Mouse (Mus musculus) kidney, postnatal 0 days (tissue): ENCODE measurements around the gene Pot1a. TPM values are rescaled to one million over a fixed set of nuclear protein-coding genes. Genes with fewer than 3 reads are reported as not detected.
A peak's percentile ranks its signal among the peaks of the same experiment; 100 is the strongest.

Source experiments
- ATAC-seq: fragments of 200-750 bp; cut with Nextera tagmentation; replicated peaks from 2 replicates; pipeline ENCODE4 v1.8.0; 2017; ENCODE audit warnings: low read depth, moderate number of reproducible peaks, moderate TSS enrichment, moderate library complexity; ENCODE audit not compliant: low FRiP score
- DNase-seq: peaks from one replicate; pipeline ENCODE4 v3.0.0-alpha.2; 2016; ENCODE audit warnings: low spot score
- H3K27ac ChIP-seq: fragments of 300-500 bp; sonication (generic); 2 replicates; pipeline ENCODE4 v1.5.1; 2014; ENCODE audit warnings: mild to moderate bottlenecking
- H3K27me3 ChIP-seq: fragments of 300-500 bp; sonication (generic); 2 replicates; pipeline ENCODE4 v1.6.1; 2014; ENCODE audit warnings: low read length, mixed read lengths; ENCODE audit not compliant: insufficient read depth
- H3K36me3 ChIP-seq: fragments of 300-500 bp; sonication (generic); 2 replicates; pipeline ENCODE4 v1.6.1; 2014; ENCODE audit warnings: low read length, mixed read lengths; ENCODE audit not compliant: insufficient read depth
- H3K4me1 ChIP-seq: fragments of 300-500 bp; sonication (generic); replicated peaks from 2 replicates; pipeline ENCODE4 v1.6.1; 2014; ENCODE audit warnings: antibody characterized with exemption, low read length, mixed read lengths; ENCODE audit not compliant: insufficient read depth
- H3K4me2 ChIP-seq: fragments of 300-500 bp; sonication (generic); 2 replicates; pipeline ENCODE4 v1.6.1; 2014; ENCODE audit warnings: mild to moderate bottlenecking, low read length, moderate library complexity, mixed read lengths
- H3K4me3 ChIP-seq: fragments of 300-500 bp; sonication (generic); replicated peaks from 2 replicates; pipeline ENCODE4 v1.5.1; 2014; ENCODE audit warnings: low read depth, low read length
- H3K9ac ChIP-seq: fragments of 300-500 bp; sonication (generic); 2 replicates; pipeline ENCODE4 v1.6.1; 2014; ENCODE audit warnings: low read depth, low read length
- H3K9me3 ChIP-seq: fragments of 300-500 bp; sonication (generic); replicated peaks from 2 replicates; pipeline ENCODE4 v1.6.1; 2016; ENCODE audit warnings: low read length, inconsistent platforms, mixed read lengths
- CTCF ChIP-seq: IDR thresholded peaks from 2 replicates; pipeline ENCODE4 v1.5.1; 2016; ENCODE audit warnings: antibody characterized with exemption, low read depth, mild to moderate bottlenecking, moderate library complexity
- WGBS: fragments of 180-500 bp; shearing (Covaris S2); extraction: QIAGEN DNeasy Blood & Tissue Kit; methylation state at CpG from one replicate; pipeline ENCODE4 v1.1.7; 2014; 5-methylcytosine and 5-hydroxymethylcytosine counted together
- polyA plus RNA-seq: library from polyadenylated mRNA; unstranded; fragments of >200 nt; fragmentation: Nextera tagmentation; extraction: Ambion mirVana; gene quantifications from 2 replicates; pipeline ENCODE4 v1.2.1, GENCODE M21; 2015

Gene Pot1a
- polyA plus RNA-seq, 1 experiment from 2014 or later = 23.0 TPM

GRCm38 (mm10) chr6:25709250-25709895 lies 99.7 kb downstream of the Pot1a start:
- peak; percentile 65 for TF ChIP-seq CTCF
- H3K9me3 ChIP-seq = no peaks in the 10 kb centered on the region
- H3K4me3 ChIP-seq = no peak overlapping the region
- DNase-seq (peak; percentile 66), ATAC-seq (no peak; the same call in 1 of the 2 replicates)
- no peaks in the 10 kb centered on the region for H3K36me3 ChIP-seq
- H3K27me3 ChIP-seq = no peaks in the 10 kb centered on the region
- no peaks in the 10 kb centered on the region for H3K4me1 ChIP-seq
- no peak overlapping the region for H3K27ac ChIP-seq
- no peak overlapping the region for H3K4me2 ChIP-seq
- no peak overlapping the region for H3K9ac ChIP-seq
- WGBS = 41% methylated on average over 6 of the region's 6 CpGs

GRCm38 (mm10) chr6:25699956-25700355 lies 109.1 kb downstream of the Pot1a start:
- no peaks in the 10 kb centered on the region for H3K4me1 ChIP-seq
- no peak overlapping the region for H3K27ac ChIP-seq
- ATAC-seq (no peak), DNase-seq (no peak)
- no peak overlapping the region for H3K4me3 ChIP-seq
- 41% methylated on average over 2 of the region's 2 CpGs for WGBS
- H3K36me3 ChIP-seq = no peaks in the 10 kb centered on the region
- H3K27me3 ChIP-seq = no peaks in the 10 kb centered on the region
- no peak for TF ChIP-seq CTCF
- H3K9me3 ChIP-seq = no peaks in the 10 kb centered on the region
- no peak overlapping the region for H3K9ac ChIP-seq
- no peak overlapping the region for H3K4me2 ChIP-seq

Other genes with a start within 250 kb of the Pot1a start
- 0.18 and 0.22 TPM in 2 replicates for gene Gpr37, start 118.5 kb downstream of the Pot1a start, polyA plus RNA-seq